Mouse (Mus musculus): ENCODE data around the gene Olfr281. TPM values are rescaled to one million over a fixed set of nuclear protein-coding genes. Genes with fewer than 3 reads are reported as not detected.

Olfr281 gene
- polyA plus RNA-seq, 1 experiment from 2014 or later, result not detected

DNA sequence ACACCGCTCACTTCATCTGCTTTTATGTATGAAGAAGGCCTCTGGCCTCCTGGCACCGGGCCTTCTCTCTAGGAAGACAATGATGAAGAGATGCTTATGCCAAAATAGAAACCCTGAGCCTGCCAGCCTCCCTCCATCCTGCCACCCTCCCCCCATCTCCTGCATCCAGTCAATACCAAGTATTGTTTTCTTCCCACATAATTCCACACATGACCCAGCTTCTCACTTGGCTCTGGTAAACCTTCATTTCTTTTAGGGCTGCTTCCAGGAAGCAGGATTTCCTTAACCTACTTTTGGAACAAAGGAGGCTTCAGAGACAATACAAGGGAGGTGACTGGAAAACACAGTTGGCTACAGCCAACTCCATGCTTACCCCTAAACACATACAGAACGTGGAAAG, 30.3 kb downstream of the Olfr281 start, which contains the start of gene Lalba:
Lalba (minus strand) TSS at position 21 of the 400 bp plus-strand sequence.
- ATAC-seq (peak; percentile 49), DNase-seq (ENCODE audit: low spot score) (no peak)
- H3K27me3 ChIP-seq (replicated peaks; ENCODE audit: insufficient read depth, low read length), result no peaks in the 10 kb centered on the region
- H3K36me3 ChIP-seq (ENCODE audit: insufficient read depth, low read length), result no peaks in the 10 kb centered on the region
- no peaks in the 10 kb centered on the region for H3K9me3 ChIP-seq (ENCODE audit: low read length)
- no peak within 1 kb of the TSS for H3K4me3 ChIP-seq (ENCODE audit: low read depth, low read length)
- no peak within 1 kb of the TSS for H3K4me2 ChIP-seq (replicated peaks; ENCODE audit: low read depth, low read length)
- no peak within 1 kb of the TSS for H3K9ac ChIP-seq (replicated peaks; ENCODE audit: low read depth)
- H3K4me1 ChIP-seq (ENCODE audit: insufficient read depth, low read depth, low read length), result no peaks in the 10 kb centered on the region
- TF ChIP-seq CTCF (IDR thresholded peaks at IDR 0.05), result no peak
- peak; percentile 30; the same call in 1 of the 2 replicates for TF ChIP-seq EP300 (IDR thresholded peaks at IDR 0.05)
- H3K27ac ChIP-seq (ENCODE audit: low read length), result peak within 1 kb of the TSS; percentile 32; the same call in 1 of the 2 replicates
- WGBS, result 39% methylated on average over 3 of the region's 3 CpGs

GRCm38 (mm10) chr15:98483907-98484886, 31.8 kb downstream of the Olfr281 start:
- Histone ChIP-seq H3K27ac (ENCODE audit: low read length) (0 out of 2 replicates have a peak overlapping the region, but pooled peaks have one; percentile 1), H3K27me3 (replicated peaks; ENCODE audit: insufficient read depth, low read length) (no peaks in the 10 kb centered on the region), H3K4me2 (replicated peaks; ENCODE audit: low read depth, low read length) (no peak overlapping the region), H3K9ac (replicated peaks; ENCODE audit: low read depth) (no peak overlapping the region), H3K9me3 (ENCODE audit: low read length) (no peaks in the 10 kb centered on the region), H3K4me1 (ENCODE audit: insufficient read depth, low read depth, low read length) (no peaks in the 10 kb centered on the region), H3K4me3 (ENCODE audit: low read depth, low read length) (no peak overlapping the region), H3K36me3 (ENCODE audit: insufficient read depth, low read length) (no peaks in the 10 kb centered on the region)
- peak; percentile 67 for ATAC-seq
- 53% methylated on average over 18 of the region's 18 CpGs for WGBS
- peak; percentile 73 for DNase-seq (ENCODE audit: low spot score)
- TF ChIP-seq EP300 (IDR thresholded peaks at IDR 0.05) (peak; percentile 47), CTCF (IDR thresholded peaks at IDR 0.05) (no peak)

- ATAC-seq (no peak), DNase-seq (ENCODE audit: low spot score) (no peak)
- no peak for TF ChIP-seq CTCF (IDR thresholded peaks at IDR 0.05)
- TF ChIP-seq EP300 (IDR thresholded peaks at IDR 0.05), result no peak
- Histone ChIP-seq H3K9ac (replicated peaks; ENCODE audit: low read depth) (no peak overlapping the region), H3K4me2 (replicated peaks; ENCODE audit: low read depth, low read length) (no peak overlapping the region), H3K9me3 (ENCODE audit: low read length) (no peaks in the 10 kb centered on the region), H3K27me3 (replicated peaks; ENCODE audit: insufficient read depth, low read length) (no peaks in the 10 kb centered on the region), H3K27ac (ENCODE audit: low read length) (no peak overlapping the region), H3K36me3 (ENCODE audit: insufficient read depth, low read length) (no peaks in the 10 kb centered on the region), H3K4me1 (ENCODE audit: insufficient read depth, low read depth, low read length) (no peaks in the 10 kb centered on the region), H3K4me3 (ENCODE audit: low read depth, low read length) (no peak overlapping the region)
- WGBS, result 94% methylated on average over 8 of the region's 8 CpGs
Observed at GRCm38 (mm10) chr15:98486433-98487021, 34.1 kb downstream of the Olfr281 start.

DNA sequence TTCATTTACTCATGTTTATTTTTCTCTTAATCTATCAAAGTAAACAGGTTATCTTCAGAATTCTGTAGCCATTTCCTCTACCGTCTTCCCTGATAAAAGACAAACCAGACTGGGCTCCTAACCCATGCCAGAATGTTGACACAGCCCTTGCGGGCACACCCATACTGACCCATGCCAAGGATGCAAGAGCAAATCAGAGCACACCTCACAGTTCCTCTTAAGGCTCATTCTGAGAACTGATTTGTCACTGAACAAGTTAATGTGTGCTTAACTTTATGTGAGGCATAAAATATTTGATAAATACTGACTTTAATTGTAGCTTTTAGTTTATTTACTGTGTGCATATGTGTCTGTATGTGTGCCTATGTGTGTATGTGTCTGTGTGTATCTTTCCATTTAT, 38.9 kb downstream of the Olfr281 start:
- TF ChIP-seq EP300 (IDR thresholded peaks at IDR 0.05), result no peak
- TF ChIP-seq CTCF (IDR thresholded peaks at IDR 0.05), result no peak
- H3K27ac ChIP-seq (ENCODE audit: low read length), result no peak overlapping the region
- H3K27me3 ChIP-seq (replicated peaks; ENCODE audit: insufficient read depth, low read length), result no peaks in the 10 kb centered on the region
- ATAC-seq (no peak), DNase-seq (ENCODE audit: low spot score) (no peak)
- H3K36me3 ChIP-seq (ENCODE audit: insufficient read depth, low read length), result no peaks in the 10 kb centered on the region
- H3K4me2 ChIP-seq (replicated peaks; ENCODE audit: low read depth, low read length), result no peak overlapping the region
- WGBS, result 20% methylated on average over 2 of the region's 2 CpGs
- no peaks in the 10 kb centered on the region for H3K4me1 ChIP-seq (ENCODE audit: insufficient read depth, low read depth, low read length)
- no peak overlapping the region for H3K4me3 ChIP-seq (ENCODE audit: low read depth, low read length)
- no peaks in the 10 kb centered on the region for H3K9me3 ChIP-seq (ENCODE audit: low read length)
- no peak overlapping the region for H3K9ac ChIP-seq (replicated peaks; ENCODE audit: low read depth)

DNA sequence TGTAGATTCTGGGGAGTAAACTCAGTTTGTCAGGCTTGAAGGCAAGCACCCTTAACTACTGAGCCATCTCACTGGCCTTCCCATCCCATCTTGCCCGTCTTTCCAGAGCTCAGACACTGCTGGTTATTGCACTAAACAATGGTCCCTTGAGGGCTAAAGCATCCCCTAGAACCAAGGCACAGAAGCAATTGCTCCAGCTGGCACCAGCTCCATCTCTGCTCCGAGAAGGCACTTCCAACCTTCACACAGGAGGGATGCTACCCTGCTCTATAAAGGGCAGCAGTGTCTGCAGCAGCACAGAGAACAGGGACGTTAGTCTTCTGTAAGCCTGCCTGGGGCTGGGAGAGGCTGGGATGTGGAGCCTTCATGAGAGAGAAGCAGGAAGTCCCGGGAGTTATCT, 39.7 kb downstream of the Olfr281 start, which contains the start of gene Olfr279:
Olfr279 (plus strand) TSS at position 301 of the 400 bp plus-strand sequence.
- DNase-seq (ENCODE audit: low spot score) (no peak), ATAC-seq (no peak)
- H3K4me1 ChIP-seq (ENCODE audit: insufficient read depth, low read depth, low read length), result no peaks in the 10 kb centered on the region
- H3K9me3 ChIP-seq (ENCODE audit: low read length), result no peaks in the 10 kb centered on the region
- no peak within 1 kb of the TSS for H3K4me2 ChIP-seq (replicated peaks; ENCODE audit: low read depth, low read length)
- H3K36me3 ChIP-seq (ENCODE audit: insufficient read depth, low read length), result no peaks in the 10 kb centered on the region
- 61% methylated on average over 4 of the region's 4 CpGs for WGBS
- TF ChIP-seq EP300 (IDR thresholded peaks at IDR 0.05) (no peak), CTCF (IDR thresholded peaks at IDR 0.05) (no peak)
- H3K4me3 ChIP-seq (ENCODE audit: low read depth, low read length), result no peak within 1 kb of the TSS
- H3K9ac ChIP-seq (replicated peaks; ENCODE audit: low read depth), result no peak within 1 kb of the TSS
- no peaks in the 10 kb centered on the region for H3K27me3 ChIP-seq (replicated peaks; ENCODE audit: insufficient read depth, low read length)
- no peak within 1 kb of the TSS for H3K27ac ChIP-seq (ENCODE audit: low read length)

GRCm38 (mm10) chr15:98497631-98498030, 45.2 kb downstream of the Olfr281 start:
- ATAC-seq (no peak), DNase-seq (ENCODE audit: low spot score) (no peak)
- H3K4me2 ChIP-seq (replicated peaks; ENCODE audit: low read depth, low read length), result no peak overlapping the region
- no peak overlapping the region for H3K4me3 ChIP-seq (ENCODE audit: low read depth, low read length)
- H3K4me1 ChIP-seq (ENCODE audit: insufficient read depth, low read depth, low read length), result no peaks in the 10 kb centered on the region
- WGBS, result 79% methylated on average over 17 of the region's 17 CpGs
- H3K9me3 ChIP-seq (ENCODE audit: low read length), result no peaks in the 10 kb centered on the region
- no peak overlapping the region for H3K9ac ChIP-seq (replicated peaks; ENCODE audit: low read depth)
- H3K36me3 ChIP-seq (ENCODE audit: insufficient read depth, low read length), result no peaks in the 10 kb centered on the region
- H3K27me3 ChIP-seq (replicated peaks; ENCODE audit: insufficient read depth, low read length), result no peaks in the 10 kb centered on the region
- no peak overlapping the region for H3K27ac ChIP-seq (ENCODE audit: low read length)
- TF ChIP-seq CTCF (IDR thresholded peaks at IDR 0.05) (no peak), EP300 (IDR thresholded peaks at IDR 0.05) (no peak)

Measured in lung, postnatal 0 days (tissue).